Mouse (Mus musculus): ENCODE results near the gene Olfr713. TPM values are rescaled to one million over a fixed set of nuclear protein-coding genes. Genes with fewer than 3 reads are reported as not detected.

Olfr713 gene
- total RNA-seq (2021): not detected
- long read RNA-seq: 0 reads

DNA sequence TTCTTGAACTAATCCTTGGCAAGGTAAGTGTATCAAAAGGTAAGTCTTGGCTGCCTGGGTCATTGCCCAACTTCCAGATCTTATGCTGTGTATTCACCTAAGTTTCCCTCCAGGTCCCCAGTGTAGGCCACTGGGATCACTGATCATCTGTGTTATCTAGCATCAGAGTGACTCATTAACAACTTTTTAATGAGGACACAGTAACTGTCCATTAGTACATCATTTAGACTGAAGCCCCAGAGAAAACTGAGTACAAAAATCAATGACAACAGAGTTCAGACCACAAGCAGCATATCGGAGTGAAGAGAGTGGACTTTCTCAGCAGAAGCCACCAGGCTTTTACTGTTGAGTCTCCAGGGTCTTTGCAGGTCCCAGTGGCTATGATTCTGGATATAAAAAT lies at the start of gene Olfr713:
Gene Olfr713 (plus strand): TSS at position 301 of the 400 bp plus-strand sequence.
- DNase-seq (ENCODE audit: low spot score in 2 of 2): no peak

DNA sequence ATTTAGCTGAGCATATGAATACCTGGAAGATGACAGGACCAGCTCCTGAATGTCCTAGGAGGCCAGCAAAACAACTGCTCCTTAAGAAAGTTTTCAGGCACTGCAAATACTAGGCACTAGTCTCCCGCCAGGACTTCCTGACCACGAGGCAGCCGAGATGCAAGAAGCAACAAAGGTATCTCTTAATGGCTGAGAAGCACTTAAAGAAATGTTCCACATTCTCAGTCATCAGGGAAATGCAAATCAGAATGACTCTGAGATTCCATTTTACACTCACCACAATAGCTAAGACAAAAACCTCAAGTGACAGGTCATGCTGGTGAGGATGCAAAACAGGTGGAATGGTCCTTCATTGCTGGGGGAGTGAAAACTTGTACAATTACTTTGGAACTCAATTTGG lies 45.7 kb upstream of the Olfr713 start:
- DNase-seq (ENCODE audit: low spot score in 2 of 2): no peak

DNA sequence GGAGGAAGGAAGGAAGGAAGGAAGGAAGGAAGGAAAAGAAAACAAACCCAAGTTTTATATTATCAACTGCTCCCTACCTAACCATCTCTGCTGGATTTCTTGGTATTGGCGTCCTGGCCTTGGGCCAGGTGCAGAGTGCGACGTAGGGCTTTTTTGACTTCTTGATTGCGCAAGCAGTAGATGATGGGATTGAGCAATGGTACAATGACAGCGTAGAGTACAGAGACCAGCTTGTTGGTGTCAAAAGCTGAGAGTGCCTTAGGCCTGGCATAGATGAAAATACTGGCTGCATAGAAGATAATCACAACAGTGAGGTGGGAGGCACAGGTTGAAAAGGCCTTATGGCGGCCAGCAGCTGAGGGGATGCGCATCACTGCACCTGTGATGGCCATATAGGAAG lies 30.2 kb upstream of the Olfr713 start:
- DNase-seq (ENCODE audit: low spot score in 2 of 2): no peak

- no peak for DNase-seq (ENCODE audit: low spot score in 2 of 2)
Measured at GRCm38 (mm10) chr7:107004169-107004568, 26.8 kb upstream of the Olfr713 start.

- DNase-seq (ENCODE audit: low spot score in 2 of 2): no peak
Measured at GRCm38 (mm10) chr7:107005972-107006371, 25.0 kb upstream of the Olfr713 start, which contains the start of gene Olfr2. Olfr2 (minus strand) TSS chr7:107006072.

GRCm38 (mm10) chr7:107039934-107040563 lies 9.1 kb downstream of the Olfr713 start:
- no peak for DNase-seq (ENCODE audit: low spot score in 2 of 2)

DNA sequence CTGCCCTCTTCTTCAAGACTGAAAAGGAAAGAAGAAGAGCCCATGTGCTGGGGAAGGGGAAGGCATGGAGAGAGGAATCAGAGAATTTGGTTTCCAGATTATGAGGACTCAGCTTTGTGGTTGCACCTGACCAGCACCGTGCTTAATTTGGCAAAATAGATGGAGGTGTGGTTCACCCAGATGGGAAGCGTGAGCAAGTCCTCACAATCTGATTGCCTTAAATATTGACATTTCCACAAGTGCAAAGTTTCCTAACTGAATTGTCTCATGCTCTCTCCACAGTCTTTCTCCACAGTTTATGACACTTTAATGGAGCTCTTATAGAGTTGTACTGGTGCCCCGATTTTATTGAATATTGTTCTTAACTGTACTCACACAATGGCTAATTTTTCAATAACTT lies 12.2 kb downstream of the Olfr713 start:
- DNase-seq (ENCODE audit: low spot score in 2 of 2): no peak

DNA sequence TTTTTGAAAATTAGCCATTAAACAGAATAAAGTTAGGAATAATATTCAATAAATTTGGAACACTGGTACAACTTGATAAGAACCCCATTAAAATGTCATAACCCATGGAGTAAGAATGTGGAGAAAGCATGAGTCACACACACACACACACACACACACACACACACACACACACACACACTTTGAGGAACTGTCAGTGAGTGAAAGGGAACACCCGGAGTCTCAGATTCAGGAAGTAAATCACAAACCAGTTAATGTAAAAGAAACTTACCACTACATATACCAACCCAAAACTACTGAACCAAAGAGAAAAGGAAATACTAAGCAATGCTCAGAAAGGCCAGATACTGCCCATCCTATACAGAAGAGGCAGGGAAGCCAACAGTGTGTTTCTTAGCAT lies 13.4 kb downstream of the Olfr713 start:
- no peak for DNase-seq (ENCODE audit: low spot score in 2 of 2)

DNA sequence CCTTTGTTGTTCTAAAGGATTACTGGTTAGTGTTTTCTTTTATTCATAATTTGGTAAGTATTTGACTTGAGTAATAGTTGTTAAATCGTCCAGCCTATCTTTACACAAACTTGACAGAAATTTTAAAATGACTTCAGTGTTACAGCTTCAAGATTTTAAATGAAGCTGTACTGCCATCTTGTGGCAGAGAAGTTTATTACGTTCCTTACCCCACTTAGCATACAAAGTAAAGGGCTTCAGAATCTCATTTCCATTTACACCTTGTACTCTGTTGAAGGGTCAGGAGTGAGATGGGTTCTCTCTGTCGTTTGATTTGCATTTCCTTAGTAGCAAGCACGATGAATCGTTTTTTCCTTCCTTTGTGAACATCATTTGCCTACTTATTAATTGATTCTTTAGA lies 14.9 kb downstream of the Olfr713 start:
- DNase-seq (ENCODE audit: low spot score in 2 of 2): peak; percentile 30 to 44

DNA sequence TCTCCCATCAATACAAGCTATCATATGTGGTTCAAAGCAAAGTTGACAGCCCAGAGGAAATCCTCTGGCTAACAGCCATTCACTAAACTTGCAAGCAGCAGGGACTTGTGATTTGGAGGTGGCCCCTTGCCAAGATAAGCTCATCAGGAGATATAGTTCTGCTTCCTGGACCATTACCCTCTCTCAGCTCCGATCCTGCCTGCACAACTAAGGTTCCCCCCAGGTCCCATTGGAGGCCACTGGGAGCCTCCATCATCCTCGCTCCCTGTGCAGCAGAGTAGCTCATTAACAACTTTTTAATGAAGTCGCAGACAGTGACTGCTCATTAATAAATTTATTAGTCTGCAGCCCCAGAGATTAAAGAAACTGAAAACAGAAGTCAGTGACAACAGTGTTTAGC lies 16.6 kb downstream of the Olfr713 start:
- DNase-seq (ENCODE audit: low spot score in 2 of 2): no peak

DNA sequence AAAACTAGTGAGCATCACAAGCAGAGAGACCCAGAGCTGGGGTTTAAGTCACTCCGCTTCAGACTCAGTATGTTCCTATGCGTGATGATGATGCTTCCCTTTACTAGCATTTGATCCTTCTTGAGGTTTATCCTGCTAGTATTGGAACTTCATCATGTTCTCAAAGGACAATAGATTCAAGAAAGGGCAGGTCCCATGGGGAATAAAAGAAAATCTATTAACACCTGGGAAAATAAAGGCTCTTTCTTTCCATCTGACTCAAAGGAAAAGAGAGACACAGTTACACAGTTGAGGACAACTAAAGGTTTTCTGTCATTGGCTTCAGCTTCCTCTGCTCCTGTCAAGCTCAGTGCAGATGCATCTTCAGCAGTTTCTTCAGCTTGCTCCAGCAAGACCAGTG lies 39.7 kb downstream of the Olfr713 start, which contains the start of gene Olfr714:
Gene Olfr714 (plus strand): TSS at position 301 of the 400 bp plus-strand sequence.
- DNase-seq (ENCODE audit: low spot score in 2 of 2): no peak

Other genes with a start within 250 kb of the Olfr713 start
- gene Olfr699, start 238.0 kb upstream of the Olfr713 start, total RNA-seq (2021): not detected
- not detected for gene Olfr700, start 222.3 kb upstream of the Olfr713 start, total RNA-seq (2021)
- gene Olfr701, start 217.0 kb upstream of the Olfr713 start, total RNA-seq (2021): not detected
- not detected for gene Olfr702, start 197.3 kb upstream of the Olfr713 start, total RNA-seq (2021)
- gene Olfr703, start 187.8 kb upstream of the Olfr713 start, total RNA-seq (2021): not detected
- not detected for gene Olfr704, start 168.0 kb upstream of the Olfr713 start, total RNA-seq (2021)
- gene Olfr705, start 154.3 kb upstream of the Olfr713 start, total RNA-seq (2021): not detected
- gene Olfr706, start 143.0 kb upstream of the Olfr713 start, total RNA-seq (2021): not detected
- gene Olfr707, start 129.9 kb upstream of the Olfr713 start, total RNA-seq (2021): not detected
- gene Olfr1532-ps1, start 123.2 kb upstream of the Olfr713 start, total RNA-seq (2021): not detected
- not detected for gene Olfr709-ps1, start 99.0 kb upstream of the Olfr713 start, total RNA-seq (2021)
- gene Olfr710, start 82.9 kb upstream of the Olfr713 start, total RNA-seq (2021): not detected
- under 1 TPM; 0.25 to 0.33 TPM for gene Olfr6, start 67.2 kb upstream of the Olfr713 start, total RNA-seq (2021)
- gene Olfr711, start 55.7 kb upstream of the Olfr713 start, total RNA-seq (2021): not detected
- gene Olfr2, start 25.1 kb upstream of the Olfr713 start, total RNA-seq (2021): not detected
- gene Olfr714, start 39.8 kb downstream of the Olfr713 start, total RNA-seq (2021): not detected
- not detected for gene Olfr17, start 62.0 kb downstream of the Olfr713 start, total RNA-seq (2021)
- not detected for gene Olfr715b, start 79.2 kb downstream of the Olfr713 start, total RNA-seq (2021)
- not detected for gene Olfr715, start 99.9 kb downstream of the Olfr713 start, total RNA-seq (2021)
- gene Olfr716, start 107.2 kb downstream of the Olfr713 start, total RNA-seq (2021): not detected
- gene Nlrp14, start 135.8 kb downstream of the Olfr713 start, total RNA-seq (2021): not detected
- gene Rbmxl2, start 178.3 kb downstream of the Olfr713 start, total RNA-seq (2021): not detected